Mouse (Mus musculus) midbrain, embryonic 13.5 days (tissue): ENCODE measurements around the gene Dclk2. TPM values are rescaled to one million over a fixed set of nuclear protein-coding genes. Genes with fewer than 3 reads are reported as not detected.

ENCODE experiments used
- ATAC-seq: fragments of 200-750 bp; cut with Nextera tagmentation; 2 replicates; pipeline ENCODE4 v1.8.0; 2017; ENCODE audit warnings: mild to moderate bottlenecking, moderate TSS enrichment, moderate library complexity
- H3K27ac ChIP-seq: fragments of 300-500 bp; sonication (generic); 2 replicates; pipeline ENCODE4 v1.5.1; 2015; ENCODE audit warnings: inconsistent platforms, mild to moderate bottlenecking, moderate library complexity
- H3K27me3 ChIP-seq: fragments of 300-500 bp; sonication (generic); 2 replicates; pipeline ENCODE4 v1.6.1; 2015; ENCODE audit warnings: mild to moderate bottlenecking, inconsistent platforms
- H3K36me3 ChIP-seq: fragments of 300-500 bp; sonication (generic); 2 replicates; pipeline ENCODE4 v1.6.1; 2015; ENCODE audit warnings: mild to moderate bottlenecking, inconsistent platforms
- H3K4me1 ChIP-seq: fragments of 300-500 bp; sonication (generic); replicated peaks from 2 replicates; pipeline ENCODE4 v1.6.1; 2015; ENCODE audit warnings: inconsistent platforms
- H3K4me2 ChIP-seq: fragments of 300-500 bp; sonication (generic); replicated peaks from 2 replicates; pipeline ENCODE4 v1.6.1; 2015; ENCODE audit warnings: moderate library complexity, mild to moderate bottlenecking, inconsistent platforms
- H3K4me3 ChIP-seq: fragments of 300-500 bp; sonication (generic); replicated peaks from 2 replicates; pipeline ENCODE4 v1.5.1; 2015; ENCODE audit warnings: mild to moderate bottlenecking, inconsistent platforms
- H3K9ac ChIP-seq: fragments of 300-500 bp; sonication (generic); replicated peaks from 2 replicates; pipeline ENCODE4 v1.6.1; 2015; ENCODE audit warnings: mild to moderate bottlenecking, inconsistent platforms
- H3K9me3 ChIP-seq: fragments of 300-500 bp; sonication (generic); 2 replicates; pipeline ENCODE4 v1.6.1; 2016; ENCODE audit warnings: mild to moderate bottlenecking, inconsistent platforms
- WGBS: fragments of 180-500 bp; shearing (Covaris S2); methylation state at CpG from one replicate; pipeline ENCODE4 v1.1.7; 2015; 5-methylcytosine and 5-hydroxymethylcytosine counted together
- polyA plus RNA-seq: library from polyadenylated mRNA; unstranded; fragments of >200 nt; fragmentation: Nextera tagmentation; extraction: Ambion mirVana; gene quantifications from 2 replicates; pipeline ENCODE4 v1.2.1, GENCODE M21; 2015

Dclk2 gene
- polyA plus RNA-seq, 1 experiment from 2014 or later: 79.2 TPM

- no peak overlapping the region for H3K27ac ChIP-seq
- H3K27me3 ChIP-seq: no peaks in the 10 kb centered on the region
- 66% methylated on average over 2 of the region's 2 CpGs for WGBS
- H3K9me3 ChIP-seq: no peaks in the 10 kb centered on the region
- H3K4me2 ChIP-seq: no peak overlapping the region
- no peaks in the 10 kb centered on the region for H3K4me1 ChIP-seq
- peaks cover 33% of the 10 kb centered on the region for H3K36me3 ChIP-seq
- ATAC-seq: no peak
- no peak overlapping the region for H3K4me3 ChIP-seq
- H3K9ac ChIP-seq: no peak overlapping the region
Measured at GRCm38 (mm10) chr3:86809646-86810045, 111.0 kb downstream of the Dclk2 start.

DNA sequence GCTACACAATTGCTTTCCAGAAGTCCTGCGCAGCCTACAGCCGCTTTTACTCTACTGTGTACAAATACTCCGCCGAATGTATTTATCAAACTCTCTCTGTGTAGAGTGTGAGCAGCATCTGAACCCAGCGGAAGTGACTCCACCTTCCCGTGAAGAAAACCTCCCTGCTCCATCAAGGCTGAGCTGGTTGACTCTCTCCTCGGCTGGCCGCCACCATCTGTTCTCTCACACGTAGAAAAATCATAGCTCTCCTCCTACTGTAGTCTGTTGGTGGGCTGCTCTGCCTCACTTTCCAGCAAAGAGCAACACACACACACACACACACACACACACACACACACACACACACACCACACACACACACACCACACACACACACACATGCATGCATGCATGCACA is 111.5 kb downstream of the Dclk2 start:
- H3K9ac ChIP-seq: no peak overlapping the region
- H3K36me3 ChIP-seq: peaks cover 33% of the 10 kb centered on the region
- H3K4me1 ChIP-seq: no peaks in the 10 kb centered on the region
- WGBS: 87% methylated on average over 9 of the region's 9 CpGs
- no peak overlapping the region for H3K4me2 ChIP-seq
- H3K4me3 ChIP-seq: no peak overlapping the region
- H3K27ac ChIP-seq: no peak overlapping the region
- no peaks in the 10 kb centered on the region for H3K9me3 ChIP-seq
- no peak for ATAC-seq
- no peaks in the 10 kb centered on the region for H3K27me3 ChIP-seq

DNA sequence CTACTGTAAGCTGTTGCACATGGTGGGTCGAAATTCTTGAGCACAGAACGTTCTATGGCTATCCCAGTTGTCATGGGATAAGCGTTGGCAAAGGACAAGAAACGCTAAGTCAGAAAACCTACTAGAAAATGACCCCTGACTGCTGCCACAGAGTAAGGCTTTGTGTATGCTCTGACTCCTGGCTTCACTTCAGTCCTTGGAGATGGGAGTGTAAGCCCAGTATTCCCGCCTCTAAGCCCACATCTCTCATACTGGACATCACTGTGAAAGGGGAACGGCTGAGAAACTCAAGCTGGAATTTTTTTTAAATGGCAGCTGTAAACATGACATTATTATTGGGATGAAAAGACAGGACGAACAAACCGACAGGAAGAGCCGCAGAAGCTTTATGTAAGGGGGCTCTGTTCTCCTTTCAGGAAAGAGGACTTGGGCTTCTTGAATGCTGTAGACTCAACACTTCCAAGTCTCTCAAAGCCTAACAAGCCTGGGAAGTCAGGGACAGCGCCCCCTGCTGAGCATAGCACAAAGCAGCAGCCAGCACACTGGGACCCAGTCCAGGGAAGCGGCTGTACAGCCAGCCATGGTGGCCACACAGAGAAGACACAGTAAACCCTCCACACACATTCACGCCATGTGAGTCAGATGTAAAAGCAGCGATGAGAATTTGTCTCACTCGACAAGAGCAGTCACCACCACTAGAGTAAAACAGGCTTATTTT is 112.7 kb downstream of the Dclk2 start:
- no peak overlapping the region for H3K9ac ChIP-seq
- no peak overlapping the region for H3K27ac ChIP-seq
- WGBS: 79% methylated on average over 14 of the region's 14 CpGs

DNA sequence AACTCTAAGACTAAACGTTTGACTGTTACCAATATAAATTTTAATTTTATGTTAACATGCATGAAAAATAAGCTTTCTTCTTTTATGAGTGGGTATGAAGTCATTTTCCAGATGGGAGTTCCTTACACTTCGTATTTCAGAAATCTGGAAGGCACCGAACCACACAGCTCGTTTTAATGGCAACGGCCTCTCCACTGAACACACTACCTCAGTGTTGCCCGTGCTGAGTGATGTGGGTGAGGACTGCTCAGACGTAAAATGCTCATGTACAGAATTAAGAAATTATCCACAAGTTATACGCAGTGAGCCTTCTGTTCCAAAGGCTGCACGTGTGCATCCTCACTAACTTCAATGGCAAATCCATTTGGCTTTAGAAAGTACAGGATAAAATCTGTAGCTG is 113.8 kb downstream of the Dclk2 start:
- no peaks in the 10 kb centered on the region for H3K27me3 ChIP-seq

More for the DNA sequence above, 112.7 kb downstream of the Dclk2 start:
- Histone ChIP-seq H3K36me3 (peaks cover 30% of the 10 kb centered on the region), H3K9me3 (no peaks in the 10 kb centered on the region), H3K27me3 (no peaks in the 10 kb centered on the region), H3K4me1 (no peaks in the 10 kb centered on the region), H3K4me3 (no peak overlapping the region), H3K4me2 (no peak overlapping the region)
- ATAC-seq: no peak

GRCm38 (mm10) chr3:86804265-86804664 is 116.4 kb downstream of the Dclk2 start:
- ATAC-seq: no peak
- Histone ChIP-seq H3K4me3 (no peak overlapping the region), H3K9me3 (no peaks in the 10 kb centered on the region), H3K36me3 (peaks cover 49% of the 10 kb centered on the region), H3K27ac (0 out of 2 replicates have a peak overlapping the region, but pooled peaks have one; percentile 35), H3K9ac (no peak overlapping the region), H3K4me1 (peaks cover 6% of the 10 kb centered on the region; the same call in 1 of the 2 replicates), H3K27me3 (no peaks in the 10 kb centered on the region), H3K4me2 (no peak overlapping the region)
- 91% methylated on average over 9 of the region's 9 CpGs for WGBS

More for the DNA sequence above, 113.8 kb downstream of the Dclk2 start:
- Histone ChIP-seq H3K36me3 (peaks cover 34% of the 10 kb centered on the region), H3K4me2 (no peak overlapping the region), H3K4me1 (no peaks in the 10 kb centered on the region), H3K9me3 (no peaks in the 10 kb centered on the region), H3K9ac (no peak overlapping the region), H3K4me3 (no peak overlapping the region), H3K27ac (no peak overlapping the region)
- WGBS: 97% methylated on average over 9 of the region's 9 CpGs
- no peak for ATAC-seq

- Histone ChIP-seq H3K4me2 (no peak overlapping the region), H3K9ac (no peak overlapping the region), H3K4me3 (no peak overlapping the region), H3K36me3 (peaks cover 62% of the 10 kb centered on the region), H3K9me3 (no peaks in the 10 kb centered on the region), H3K27me3 (no peaks in the 10 kb centered on the region), H3K27ac (no peak overlapping the region), H3K4me1 (peaks cover 6% of the 10 kb centered on the region; the same call in 1 of the 2 replicates)
- ATAC-seq: no peak
- 57% methylated on average over 8 of the region's 8 CpGs for WGBS
Measured at GRCm38 (mm10) chr3:86802825-86803224, 117.8 kb downstream of the Dclk2 start.

GRCm38 (mm10) chr3:86800841-86801240 is 119.8 kb downstream of the Dclk2 start:
- Histone ChIP-seq H3K36me3 (peaks cover 68% of the 10 kb centered on the region), H3K27ac (no peak overlapping the region), H3K9me3 (no peaks in the 10 kb centered on the region), H3K4me1 (peaks cover 6% of the 10 kb centered on the region; the same call in 1 of the 2 replicates), H3K4me2 (no peak overlapping the region), H3K4me3 (no peak overlapping the region), H3K9ac (no peak overlapping the region), H3K27me3 (no peaks in the 10 kb centered on the region)
- 86% methylated on average over 8 of the region's 8 CpGs for WGBS
- no peak for ATAC-seq

- H3K36me3 ChIP-seq: peaks cover 61% of the 10 kb centered on the region
- WGBS: 94% methylated on average over 9 of the region's 9 CpGs
- H3K9ac ChIP-seq: no peak overlapping the region
- no peak overlapping the region for H3K4me2 ChIP-seq
- H3K4me1 ChIP-seq: peaks cover 6% of the 10 kb centered on the region; the same call in 1 of the 2 replicates
- ATAC-seq: no peak
- no peak overlapping the region for H3K4me3 ChIP-seq
- H3K9me3 ChIP-seq: no peaks in the 10 kb centered on the region
- no peaks in the 10 kb centered on the region for H3K27me3 ChIP-seq
- H3K27ac ChIP-seq: no peak overlapping the region
Measured at GRCm38 (mm10) chr3:86799041-86799440, 121.6 kb downstream of the Dclk2 start.

DNA sequence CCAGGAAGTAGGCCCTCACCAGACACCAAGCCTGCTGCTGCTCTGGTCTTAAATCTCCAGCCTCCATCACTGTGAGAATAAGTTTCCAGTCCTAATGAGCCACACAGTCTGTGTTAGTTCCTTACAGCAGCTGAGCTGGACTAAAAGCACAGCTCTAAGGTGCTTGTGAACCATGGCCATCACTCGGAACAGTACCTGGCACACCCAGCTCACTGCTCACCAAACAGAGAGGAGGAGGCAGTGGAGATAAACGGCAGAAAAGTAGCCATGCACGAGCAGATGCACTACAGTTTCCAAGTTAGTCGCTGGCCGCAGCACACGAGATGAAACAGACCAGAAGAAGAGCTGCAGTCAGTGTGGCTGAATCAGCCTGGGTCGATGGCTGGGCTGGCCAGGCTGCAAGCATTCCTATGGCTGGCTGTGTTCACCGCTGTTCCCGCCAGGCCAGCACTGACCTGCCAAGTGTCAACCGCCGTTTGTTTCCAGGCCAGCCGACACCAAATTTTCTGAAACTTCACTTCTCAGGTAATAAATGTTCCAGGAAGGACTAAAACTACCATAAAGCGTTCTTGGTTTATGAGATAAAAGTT is 122.7 kb downstream of the Dclk2 start:
- H3K9ac ChIP-seq: no peak overlapping the region
- no peaks in the 10 kb centered on the region for H3K27me3 ChIP-seq
- no peak overlapping the region for H3K4me2 ChIP-seq
- ATAC-seq: no peak
- H3K4me3 ChIP-seq: no peak overlapping the region
- no peaks in the 10 kb centered on the region for H3K9me3 ChIP-seq
- peaks cover 69% of the 10 kb centered on the region for H3K36me3 ChIP-seq
- H3K4me1 ChIP-seq: peaks cover 6% of the 10 kb centered on the region; the same call in 1 of the 2 replicates
- no peak overlapping the region for H3K27ac ChIP-seq
- 93% methylated on average over 13 of the region's 13 CpGs for WGBS

DNA sequence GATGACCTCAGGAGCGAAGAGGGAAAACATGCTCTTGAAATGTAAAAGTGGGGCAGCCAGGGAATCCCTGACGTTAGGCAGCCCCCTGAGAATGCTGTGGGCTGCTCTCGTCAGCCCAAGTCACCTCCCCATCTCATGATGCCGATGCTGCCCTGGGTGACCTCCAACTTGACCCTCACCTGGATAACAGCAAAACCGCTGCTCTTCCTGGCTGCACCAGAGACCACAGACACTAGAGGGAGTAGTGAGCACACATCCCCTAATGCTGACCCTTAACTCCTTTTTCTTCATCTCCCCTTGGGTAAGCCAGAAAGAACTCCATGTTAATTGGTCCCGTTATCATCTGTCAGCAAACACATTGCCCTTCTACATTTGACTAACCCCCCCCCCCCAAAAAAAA is 123.9 kb downstream of the Dclk2 start:
- H3K36me3 ChIP-seq: peaks cover 74% of the 10 kb centered on the region
- H3K4me3 ChIP-seq: no peak overlapping the region
- no peak overlapping the region for H3K9ac ChIP-seq
- whole genome bisulfite sequencing: 47% methylated on average over 6 of the region's 6 CpGs
- no peak for ATAC-seq
- H3K27ac ChIP-seq: no peak overlapping the region
- no peak overlapping the region for H3K4me2 ChIP-seq
- H3K4me1 ChIP-seq: peaks cover 6% of the 10 kb centered on the region; the same call in 1 of the 2 replicates
- no peaks in the 10 kb centered on the region for H3K27me3 ChIP-seq
- H3K9me3 ChIP-seq: no peaks in the 10 kb centered on the region

DNA sequence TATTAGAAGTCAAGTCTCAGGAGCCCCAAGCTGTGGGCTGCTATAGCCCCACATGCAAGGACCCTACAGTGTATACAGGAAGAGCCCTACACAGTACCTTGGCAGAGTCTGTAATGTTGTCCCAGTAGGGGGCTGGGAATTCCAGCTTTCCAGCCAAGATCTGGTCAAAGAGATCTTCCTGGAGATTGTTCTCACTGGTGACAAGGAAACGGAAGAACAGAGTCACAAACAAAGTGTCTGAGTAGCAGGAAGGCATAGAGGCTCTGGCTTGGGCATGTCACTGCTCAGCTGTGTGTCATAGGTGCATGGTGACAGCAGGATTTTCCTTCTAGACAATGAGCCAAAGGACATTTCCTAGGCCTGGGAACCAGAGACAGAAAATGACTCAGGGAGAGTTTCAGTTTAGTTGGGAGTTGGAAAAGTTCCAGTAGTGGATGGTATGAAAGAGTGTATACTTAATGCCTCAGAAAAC is 126.9 kb downstream of the Dclk2 start:
- H3K4me2 ChIP-seq: no peak overlapping the region
- H3K4me3 ChIP-seq: no peak overlapping the region
- no peaks in the 10 kb centered on the region for H3K9me3 ChIP-seq
- no peak for ATAC-seq
- no peaks in the 10 kb centered on the region for H3K27me3 ChIP-seq
- H3K4me1 ChIP-seq: peaks cover 7% of the 10 kb centered on the region
- H3K9ac ChIP-seq: no peak overlapping the region
- 42% methylated on average over 1 of the region's 1 CpGs for WGBS
- H3K27ac ChIP-seq: no peak overlapping the region
- H3K36me3 ChIP-seq: peaks cover 67% of the 10 kb centered on the region

DNA sequence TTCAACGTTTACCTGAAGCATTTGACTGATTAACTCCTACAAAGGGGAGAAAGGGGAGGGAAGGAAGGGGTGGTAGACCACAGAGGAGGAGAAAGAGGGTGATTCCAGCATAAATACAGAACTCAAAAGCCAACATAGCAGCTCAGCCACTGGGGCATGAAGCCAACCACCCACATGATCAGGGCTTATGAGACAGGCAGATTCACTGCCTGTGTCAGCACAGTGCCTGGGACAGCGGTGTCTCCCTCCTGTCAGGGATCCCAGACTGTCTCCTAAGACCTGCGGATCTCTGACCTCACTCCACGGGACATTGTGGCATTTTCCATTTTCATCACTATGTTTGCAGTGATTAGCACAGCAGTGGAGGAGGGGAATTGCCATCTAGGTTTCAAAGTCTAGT is 127.4 kb downstream of the Dclk2 start:
- Histone ChIP-seq H3K4me1 (peaks cover 7% of the 10 kb centered on the region), H3K4me3 (no peak overlapping the region), H3K27ac (no peak overlapping the region), H3K27me3 (no peaks in the 10 kb centered on the region), H3K36me3 (peaks cover 66% of the 10 kb centered on the region), H3K9ac (no peak overlapping the region), H3K4me2 (no peak overlapping the region), H3K9me3 (no peaks in the 10 kb centered on the region)
- no peak for ATAC-seq
- 88% methylated on average over 4 of the region's 4 CpGs for WGBS
